Mouse (Mus musculus) retina, adult 2 months (tissue): ENCODE results near the gene Fam205a4.
"Not testable (repeated sequence)": the region's sequence is repeated elsewhere in the genome, so short reads cannot be mapped to it uniquely, and the experiment has no call there.

Source experiments
- DNase-seq: peaks from one replicate; pipeline ENCODE4 v3.0.0-alpha.2; 2012; ENCODE audit warnings: low read depth, low spot score

Gene Fam205a4

GRCm38 (mm10) chr4:41965758-41966157 is at the start of gene Fam205a4:
Fam205a4 (plus strand) TSS chr4:41966058.
- not testable (repeated sequence) for DNase-seq

- not testable (repeated sequence) for DNase-seq
Observed at GRCm38 (mm10) chr4:41941272-41941671, 24.6 kb upstream of the Fam205a4 start, which contains the start of gene Gm20878. Gm20878 (plus strand) TSS chr4:41941572.
